8 mouse cellular contexts compared by ENCODE assay signal in the genomic region with DNA sequence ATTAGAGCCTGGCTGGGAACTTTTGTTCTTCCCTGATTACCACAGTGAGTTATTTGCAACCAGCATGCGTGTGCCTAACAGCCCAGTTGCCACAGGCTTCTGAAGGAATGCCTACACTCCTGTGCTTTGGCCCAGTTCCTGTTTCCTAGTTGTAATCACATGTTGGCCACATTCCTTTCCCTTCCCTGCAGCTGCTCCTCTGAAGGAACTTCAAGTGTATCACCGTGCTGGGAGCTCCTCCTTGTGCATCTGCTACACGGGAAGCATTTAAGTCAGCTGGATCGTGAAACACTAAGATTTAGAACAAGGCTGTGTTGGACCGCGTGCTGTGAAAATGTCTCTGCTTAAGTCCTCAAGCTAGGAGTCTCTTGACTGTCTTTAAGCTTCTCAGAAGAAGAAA.
A peak's percentile ranks its signal among the peaks of the same experiment; 100 is the strongest.
DNase-seq lines count a peak whose midpoint lies in the region; ATAC-seq and TF ChIP-seq lines count a peak whose summit lies in the region.

No protein-coding gene starts in this region.

- peak; percentile 73 for ATAC-seq in forebrain, embryonic 15.5 days (replicated peaks)
- ATAC-seq in forebrain, embryonic 11.5 days (replicated peaks; ENCODE audit: low FRiP score) = no peak
- ATAC-seq in neural tube, embryonic 13.5 days (ENCODE audit: low read depth) = peak; percentile 71
- no peak for ATAC-seq in granulocyte monocyte progenitor cell, adult 5-6 weeks (replicated peaks; ENCODE audit: poor library complexity, severe bottlenecking)

- H3K27ac ChIP-seq in forebrain, embryonic 15.5 days (replicated peaks) = no peak overlapping the region
- no peak overlapping the region for H3K27ac ChIP-seq in forebrain, embryonic 11.5 days (ENCODE audit: low read depth, low read length)
- H3K27ac ChIP-seq in neural tube, embryonic 13.5 days (replicated peaks) = no peak overlapping the region
- no peak overlapping the region for H3K27ac ChIP-seq in kidney, adult 2 months (ENCODE audit: insufficient read depth, low read depth, low read length)
- H3K27ac ChIP-seq in gastrocnemius, adult 2 months = no peak overlapping the region

- DNase-seq in forebrain, embryonic 11.5 days (ENCODE audit: low spot score) = no peak
- DNase-seq in embryo, embryonic 10.5 days (ENCODE audit: low spot score) = peak; percentile 12
- DNase-seq in layer of hippocampus, postnatal 10 days (ENCODE audit: low spot score in 2 of 2) = peak; percentile 15 to 31
- no peak for DNase-seq in kidney, adult 2 months
- no peak for DNase-seq in gastrocnemius, adult 2 months

- H3K4me3 ChIP-seq in forebrain, embryonic 15.5 days = no peak overlapping the region
- H3K4me3 ChIP-seq in forebrain, embryonic 11.5 days (ENCODE audit: low read depth, low read length) = no peak overlapping the region
- no peak overlapping the region for H3K4me3 ChIP-seq in neural tube, embryonic 13.5 days
- no peak overlapping the region for H3K4me3 ChIP-seq in kidney, adult 2 months (ENCODE audit: insufficient read depth, low read depth, low read length)
- H3K4me3 ChIP-seq in gastrocnemius, adult 2 months = no peak overlapping the region

- intact Hi-C loops in gastrocnemius, adult 2 months (cut with DNase I) = no loop called here

- no peaks in the 10 kb centered on the region for H3K4me1 ChIP-seq in forebrain, embryonic 15.5 days
- H3K4me1 ChIP-seq in forebrain, embryonic 11.5 days (replicated peaks; ENCODE audit: control insufficient read depth, insufficient read depth, low read length) = no peaks in the 10 kb centered on the region
- no peaks in the 10 kb centered on the region for H3K4me1 ChIP-seq in neural tube, embryonic 13.5 days (replicated peaks)
- no peaks in the 10 kb centered on the region for H3K4me1 ChIP-seq in kidney, adult 2 months (ENCODE audit: control insufficient read depth, insufficient read depth, low read length)

- H3K36me3 ChIP-seq in forebrain, embryonic 15.5 days = no peaks in the 10 kb centered on the region
- H3K36me3 ChIP-seq in forebrain, embryonic 11.5 days (ENCODE audit: control insufficient read depth, insufficient read depth, low read length) = no peaks in the 10 kb centered on the region
- H3K36me3 ChIP-seq in neural tube, embryonic 13.5 days = no peaks in the 10 kb centered on the region
- H3K36me3 ChIP-seq in kidney, adult 2 months (ENCODE audit: control insufficient read depth, insufficient read depth, low read length) = no peaks in the 10 kb centered on the region

- H3K9me3 ChIP-seq in forebrain, embryonic 15.5 days = no peaks in the 10 kb centered on the region
- no peaks in the 10 kb centered on the region for H3K9me3 ChIP-seq in forebrain, embryonic 11.5 days (ENCODE audit: control insufficient read depth, low read length)
- H3K9me3 ChIP-seq in neural tube, embryonic 13.5 days = no peaks in the 10 kb centered on the region

- H3K9ac ChIP-seq in forebrain, embryonic 15.5 days (replicated peaks) = no peak overlapping the region
- H3K9ac ChIP-seq in forebrain, embryonic 11.5 days (ENCODE audit: low read length) = no peak overlapping the region
- H3K9ac ChIP-seq in neural tube, embryonic 13.5 days = no peak overlapping the region

- H3K27me3 ChIP-seq in forebrain, embryonic 15.5 days = no peaks in the 10 kb centered on the region
- H3K27me3 ChIP-seq in forebrain, embryonic 11.5 days (ENCODE audit: control insufficient read depth, insufficient read depth, low read length) = no peaks in the 10 kb centered on the region
- no peaks in the 10 kb centered on the region for H3K27me3 ChIP-seq in neural tube, embryonic 13.5 days
- no peaks in the 10 kb centered on the region for H3K27me3 ChIP-seq in kidney, adult 2 months (replicated peaks; ENCODE audit: control insufficient read depth, insufficient read depth, low read length)

- no peak for TF ChIP-seq CTCF in kidney, adult 2 months (conservative IDR thresholded peaks at IDR 0.05; ENCODE audit: insufficient read depth, insufficient read length, low read depth, low read length)
- TF ChIP-seq CTCF in gastrocnemius, adult 2 months (IDR thresholded peaks at IDR 0.05) = no peak

- no peak overlapping the region for H3K4me2 ChIP-seq in forebrain, embryonic 15.5 days (replicated peaks)
- H3K4me2 ChIP-seq in forebrain, embryonic 11.5 days (ENCODE audit: low read depth, low read length, severe bottlenecking) = no peak overlapping the region
- no peak overlapping the region for H3K4me2 ChIP-seq in neural tube, embryonic 13.5 days

- WGBS in forebrain, embryonic 15.5 days = 67% methylated on average over 6 of the region's 6 CpGs
- 84% methylated on average over 6 of the region's 6 CpGs for WGBS in forebrain, embryonic 11.5 days
- 72% methylated on average over 6 of the region's 6 CpGs for WGBS in neural tube, embryonic 13.5 days
- WGBS in kidney, adult 2 months = 57% methylated on average over 6 of the region's 6 CpGs

- no peak for TF ChIP-seq POLR2A in kidney, adult 2 months (IDR thresholded peaks at IDR 0.05; ENCODE audit: low read depth, low read length)

Comparison
In these comparisons a context has a peak if more than half of its experiments do, and no peak if none do; other contexts are left out.
1. ATAC-seq: peak in forebrain, embryonic 15.5 days (single experiment) and neural tube, embryonic 13.5 days (single experiment); none in forebrain, embryonic 11.5 days (single experiment) and granulocyte monocyte progenitor cell, adult 5-6 weeks (single experiment).
2. DNase-seq: peak in embryo, embryonic 10.5 days (single experiment) and layer of hippocampus, postnatal 10 days (2 of 2); none in forebrain, embryonic 11.5 days (single experiment), kidney, adult 2 months (single experiment) and gastrocnemius, adult 2 months (single experiment).